Mouse (Mus musculus): Measurements from ENCODE around the gene Ifitm1. TPM values are rescaled to one million over a fixed set of nuclear protein-coding genes. Genes with fewer than 3 reads are reported as not detected.

The Ifitm1 gene
- polyA plus RNA-seq, 2 experiments, result 30.9 to 35.7 TPM

- peaks cover 0 to 1% of the 10 kb centered on the region in 2 experiments; a peak in 1 of 4 replicates for H3K4me1 ChIP-seq (replicated peaks; ENCODE audit: control insufficient read depth in 2 of 2, insufficient read depth in 2 of 2, low read length in 1 of 2)
- ATAC-seq (ENCODE audit: insufficient read depth) (no peak), DNase-seq (ENCODE audit: low read depth in 3 of 3, low spot score in 3 of 3) (no peak)
- no peak overlapping the region for H3K9ac ChIP-seq (replicated peaks)
- no peak overlapping the region for H3K27ac ChIP-seq
- TF ChIP-seq EP300 (IDR thresholded peaks at IDR 0.05; ENCODE audit: low read depth) (no peak), CTCF (IDR thresholded peaks at IDR 0.05; ENCODE audit: low read depth) (no peak)
- H3K27me3 ChIP-seq (ENCODE audit: control insufficient read depth, insufficient read depth, low read length), result no peaks in the 10 kb centered on the region; the same call in 1 of the 2 replicates
- H3K4me3 ChIP-seq (ENCODE audit: insufficient read depth in 1 of 2, low read depth in 2 of 2, low read length in 2 of 2), result no peak overlapping the region
- 61% methylated on average over 5 of the region's 5 CpGs for WGBS (ENCODE audit: insufficient replicate concordance)
- H3K36me3 ChIP-seq (replicated peaks; ENCODE audit: control insufficient read depth, insufficient read depth, low read depth), result no peaks in the 10 kb centered on the region
- H3K9me3 ChIP-seq (ENCODE audit: control insufficient read depth, low read length), result no peaks in the 10 kb centered on the region
- H3K4me2 ChIP-seq (ENCODE audit: low read depth), result no peak overlapping the region
These were observed 36.4 kb downstream of the Ifitm1 start for GRCm38 (mm10) chr7:141003248-141004010.

DNA sequence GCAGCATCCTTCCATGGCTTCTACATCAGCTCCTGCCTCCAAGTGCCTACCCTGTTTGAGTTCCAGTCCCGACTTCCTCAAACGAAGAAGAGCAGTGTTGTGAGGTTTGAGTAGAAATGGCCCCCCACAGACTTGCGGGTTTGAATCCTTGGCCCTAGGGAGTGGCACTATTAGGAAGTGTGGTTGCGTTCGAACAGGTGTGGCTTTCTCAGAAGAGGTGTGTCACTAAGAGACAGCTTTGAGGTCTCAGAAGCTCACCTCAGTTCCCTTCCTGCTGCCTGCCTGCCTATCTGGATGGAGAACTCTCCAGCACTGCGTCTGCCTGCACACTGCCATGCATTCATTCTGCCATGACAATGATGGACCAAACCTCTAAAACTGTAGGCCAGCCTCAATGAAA lies 39.4 kb downstream of the Ifitm1 start:
- peaks cover 8 to 21% of the 10 kb centered on the region in 2 experiments for H3K4me1 ChIP-seq (replicated peaks; ENCODE audit: control insufficient read depth in 2 of 2, insufficient read depth in 2 of 2, low read length in 1 of 2)
- TF ChIP-seq CTCF (IDR thresholded peaks at IDR 0.05; ENCODE audit: low read depth), result no peak
- TF ChIP-seq EP300 (IDR thresholded peaks at IDR 0.05; ENCODE audit: low read depth), result no peak
- H3K4me2 ChIP-seq (ENCODE audit: low read depth), result no peak overlapping the region
- H3K9ac ChIP-seq (replicated peaks), result no peak overlapping the region
- no peaks in the 10 kb centered on the region for H3K36me3 ChIP-seq (replicated peaks; ENCODE audit: control insufficient read depth, insufficient read depth, low read depth)
- 43% methylated on average over 6 of the region's 6 CpGs for WGBS (ENCODE audit: insufficient replicate concordance)
- no peak overlapping the region for H3K27ac ChIP-seq
- no peaks in the 10 kb centered on the region; the same call in 1 of the 2 replicates for H3K27me3 ChIP-seq (ENCODE audit: control insufficient read depth, insufficient read depth, low read length)
- no peaks in the 10 kb centered on the region for H3K9me3 ChIP-seq (ENCODE audit: control insufficient read depth, low read length)
- no peak for ATAC-seq (ENCODE audit: insufficient read depth)
- DNase-seq (ENCODE audit: low read depth in 3 of 3, low spot score in 3 of 3), result no peak
- no peak overlapping the region for H3K4me3 ChIP-seq (ENCODE audit: insufficient read depth in 1 of 2, low read depth in 2 of 2, low read length in 2 of 2)

- no peak for TF ChIP-seq CTCF (IDR thresholded peaks at IDR 0.05; ENCODE audit: low read depth)
- no peak for TF ChIP-seq EP300 (IDR thresholded peaks at IDR 0.05; ENCODE audit: low read depth)
- 75% methylated on average over 5 of the region's 5 CpGs for WGBS (ENCODE audit: insufficient replicate concordance)
- no peaks in the 10 kb centered on the region for H3K9me3 ChIP-seq (ENCODE audit: control insufficient read depth, low read length)
- no peak overlapping the region for H3K27ac ChIP-seq
- ATAC-seq (ENCODE audit: insufficient read depth) (no peak), DNase-seq (ENCODE audit: low read depth in 3 of 3, low spot score in 3 of 3) (no peak)
- H3K4me2 ChIP-seq (ENCODE audit: low read depth), result no peak overlapping the region
- no peaks in the 10 kb centered on the region for H3K36me3 ChIP-seq (replicated peaks; ENCODE audit: control insufficient read depth, insufficient read depth, low read depth)
- no peaks in the 10 kb centered on the region; the same call in 1 of the 2 replicates for H3K27me3 ChIP-seq (ENCODE audit: control insufficient read depth, insufficient read depth, low read length)
- H3K9ac ChIP-seq (replicated peaks), result no peak overlapping the region
- peaks cover 13 to 26% of the 10 kb centered on the region in 2 experiments for H3K4me1 ChIP-seq (replicated peaks; ENCODE audit: control insufficient read depth in 2 of 2, insufficient read depth in 2 of 2, low read length in 1 of 2)
- H3K4me3 ChIP-seq (ENCODE audit: insufficient read depth in 1 of 2, low read depth in 2 of 2, low read length in 2 of 2), result no peak overlapping the region
These were observed 39.9 kb downstream of the Ifitm1 start for GRCm38 (mm10) chr7:141006914-141007313.

- H3K9ac ChIP-seq (replicated peaks), result no peak overlapping the region
- H3K4me1 ChIP-seq (replicated peaks; ENCODE audit: control insufficient read depth in 2 of 2, insufficient read depth in 2 of 2, low read length in 1 of 2), result peaks cover 15 to 32% of the 10 kb centered on the region in 2 experiments
- DNase-seq (ENCODE audit: low read depth in 3 of 3, low spot score in 3 of 3) (peak in 2 of 3 experiments; percentile 23 to 40), ATAC-seq (ENCODE audit: insufficient read depth) (no peak)
- H3K4me3 ChIP-seq (ENCODE audit: insufficient read depth in 1 of 2, low read depth in 2 of 2, low read length in 2 of 2), result no peak overlapping the region
- H3K27me3 ChIP-seq (ENCODE audit: control insufficient read depth, insufficient read depth, low read length), result no peaks in the 10 kb centered on the region; the same call in 1 of the 2 replicates
- H3K36me3 ChIP-seq (replicated peaks; ENCODE audit: control insufficient read depth, insufficient read depth, low read depth), result no peaks in the 10 kb centered on the region
- H3K27ac ChIP-seq, result no peak overlapping the region
- no peak for TF ChIP-seq EP300 (IDR thresholded peaks at IDR 0.05; ENCODE audit: low read depth)
- TF ChIP-seq CTCF (IDR thresholded peaks at IDR 0.05; ENCODE audit: low read depth), result peak; percentile 61
- 10% methylated on average over 7 of the region's 7 CpGs for WGBS (ENCODE audit: insufficient replicate concordance)
- H3K9me3 ChIP-seq (ENCODE audit: control insufficient read depth, low read length), result no peaks in the 10 kb centered on the region
- peak overlapping the region; percentile 52 for H3K4me2 ChIP-seq (ENCODE audit: low read depth)
These were observed 41.3 kb downstream of the Ifitm1 start for GRCm38 (mm10) chr7:141008312-141008761.

DNA sequence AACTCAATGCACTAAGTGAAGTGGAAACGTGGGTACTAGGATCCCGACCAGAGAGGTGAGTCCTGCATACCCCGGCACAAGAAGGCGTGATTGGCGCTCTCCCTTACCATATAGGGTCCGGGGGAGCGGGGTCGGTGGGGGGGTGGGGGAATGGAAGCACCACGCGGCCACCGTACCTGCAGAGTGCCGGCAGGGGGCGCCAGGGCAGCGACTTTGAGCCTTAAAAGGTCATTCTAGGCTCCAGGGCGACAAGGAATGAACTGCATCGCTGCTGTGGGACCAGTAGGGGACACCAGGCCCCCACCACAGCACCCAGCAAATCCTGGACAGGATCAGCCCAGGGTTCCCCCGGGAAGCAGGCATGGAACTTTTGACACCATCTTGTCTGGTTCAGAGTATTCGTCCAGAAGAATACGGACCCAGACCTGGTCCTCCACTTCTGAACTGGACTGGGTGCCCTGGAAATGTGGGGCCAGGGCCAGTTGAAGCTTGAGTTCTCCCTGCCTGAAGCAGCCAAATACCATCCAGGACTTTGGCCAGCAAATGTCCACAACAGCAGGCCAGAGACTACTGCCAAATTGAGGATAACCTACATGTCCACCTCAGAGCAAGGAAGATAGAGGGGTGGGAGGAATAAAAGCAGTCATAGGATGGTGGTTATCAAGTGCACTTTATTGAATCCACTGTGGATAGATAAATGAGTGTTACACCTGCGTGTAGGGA lies 42.1 kb downstream of the Ifitm1 start:
- no peak for TF ChIP-seq EP300 (IDR thresholded peaks at IDR 0.05; ENCODE audit: low read depth)
- TF ChIP-seq CTCF (IDR thresholded peaks at IDR 0.05; ENCODE audit: low read depth), result peak; percentile 92
- ATAC-seq (ENCODE audit: insufficient read depth), result peak; percentile 74

More for the DNA sequence above, 42.1 kb downstream of the Ifitm1 start:
- Histone ChIP-seq H3K9me3 (ENCODE audit: control insufficient read depth, low read length) (no peaks in the 10 kb centered on the region), H3K4me2 (ENCODE audit: low read depth) (peak overlapping the region; percentile 52), H3K9ac (replicated peaks) (no peak overlapping the region), H3K27ac (no peak overlapping the region), H3K4me3 (ENCODE audit: insufficient read depth in 1 of 2, low read depth in 2 of 2, low read length in 2 of 2) (peak overlapping the region in 1 of 2 experiments; percentile 12; a peak in 2 of 4 replicates), H3K27me3 (ENCODE audit: control insufficient read depth, insufficient read depth, low read length) (no peaks in the 10 kb centered on the region; the same call in 1 of the 2 replicates), H3K36me3 (replicated peaks; ENCODE audit: control insufficient read depth, insufficient read depth, low read depth) (no peaks in the 10 kb centered on the region), H3K4me1 (replicated peaks; ENCODE audit: control insufficient read depth in 2 of 2, insufficient read depth in 2 of 2, low read length in 1 of 2) (peaks cover 15 to 32% of the 10 kb centered on the region in 2 experiments)
- DNase-seq (ENCODE audit: low read depth in 3 of 3, low spot score in 3 of 3), result peak; percentile 51 to 58 (median 55)
- 6% methylated on average over 20 of the region's 20 CpGs for WGBS (ENCODE audit: insufficient replicate concordance)

Measured in liver, embryonic 14.5 days (tissue).